Mouse (Mus musculus): ENCODE measurements around the gene Wars2.
A peak's percentile ranks its signal among the peaks of the same experiment; 100 is the strongest.

The Wars2 gene

GRCm38 (mm10) chr3:99193576-99193975, 52.7 kb downstream of the Wars2 start:
- DNase-seq = no peak

GRCm38 (mm10) chr3:99203331-99203730, 62.5 kb downstream of the Wars2 start:
- DNase-seq = no peak

- no peak for DNase-seq
These were observed 67.5 kb downstream of the Wars2 start for GRCm38 (mm10) chr3:99208416-99208815.

GRCm38 (mm10) chr3:99211105-99211698, 70.3 kb downstream of the Wars2 start:
- peak; percentile 29 for DNase-seq

GRCm38 (mm10) chr3:99227807-99228206, 86.9 kb downstream of the Wars2 start:
- DNase-seq = no peak

- peak; percentile 74 for DNase-seq
These were observed 92.8 kb downstream of the Wars2 start for GRCm38 (mm10) chr3:99233393-99234318.

- DNase-seq = peak; percentile 37
These were observed 93.5 kb downstream of the Wars2 start for GRCm38 (mm10) chr3:99234319-99234869.

GRCm38 (mm10) chr3:99235116-99235803, 94.4 kb downstream of the Wars2 start:
- peak; percentile 39 for DNase-seq

- peak; percentile 54 for DNase-seq
These were observed 95.2 kb downstream of the Wars2 start for GRCm38 (mm10) chr3:99235804-99236755.

- DNase-seq = no peak
These were observed 97.8 kb downstream of the Wars2 start for GRCm38 (mm10) chr3:99238691-99239090.

- peak; percentile 22 for DNase-seq
These were observed 98.6 kb downstream of the Wars2 start for GRCm38 (mm10) chr3:99239301-99240045.

- peak; percentile 13 for DNase-seq
These were observed 99.4 kb downstream of the Wars2 start, which contains the start of gene Tbx15 for GRCm38 (mm10) chr3:99240213-99240720. Tbx15 (plus strand) TSS chr3:99240381.

- DNase-seq = peak; percentile 66
These were observed 100.2 kb downstream of the Wars2 start for GRCm38 (mm10) chr3:99240811-99241738.

GRCm38 (mm10) chr3:99242481-99242880, 101.6 kb downstream of the Wars2 start:
- peak; percentile 35 for DNase-seq

- no peak for DNase-seq
These were observed 104.5 kb downstream of the Wars2 start for GRCm38 (mm10) chr3:99245341-99245740.

- no peak for DNase-seq
These were observed 105.8 kb downstream of the Wars2 start for GRCm38 (mm10) chr3:99246629-99247028.

GRCm38 (mm10) chr3:99247586-99247985, 106.7 kb downstream of the Wars2 start:
- peak; percentile 45 for DNase-seq

- DNase-seq = peak; percentile 73
These were observed 107.3 kb downstream of the Wars2 start for GRCm38 (mm10) chr3:99247996-99248801.
